Mouse (Mus musculus) heart, embryonic 12.5 days (tissue): ENCODE data around the gene Hist2h4. TPM values are rescaled to one million over a fixed set of nuclear protein-coding genes. Genes with fewer than 3 reads are reported as not detected.
A peak's percentile ranks its signal among the peaks of the same experiment; 100 is the strongest.
"Not testable (repeated sequence)": the region's sequence is repeated elsewhere in the genome, so short reads cannot be mapped to it uniquely, and the experiment has no call there.

Experiments used
- ATAC-seq: fragments of 200-750 bp; cut with Nextera tagmentation; 2 replicates; pipeline ENCODE4 v1.8.0; 2017; ENCODE audit warnings: moderate TSS enrichment, moderate library complexity; ENCODE audit not compliant: insufficient number of reproducible peaks, low FRiP score
- H3K27ac ChIP-seq: fragments of 300-500 bp; sonication (generic); 2 replicates; pipeline ENCODE4 v1.5.1; 2016; ENCODE audit warnings: mild to moderate bottlenecking, moderate library complexity; ENCODE audit not compliant: poor library complexity, severe bottlenecking
- H3K27me3 ChIP-seq: fragments of 300-500 bp; sonication (generic); replicated peaks from 2 replicates; pipeline ENCODE4 v1.6.1; 2016; ENCODE audit warnings: mild to moderate bottlenecking, moderate library complexity
- H3K36me3 ChIP-seq: fragments of 300-500 bp; sonication (generic); 2 replicates; pipeline ENCODE4 v1.6.1; 2016; ENCODE audit warnings: mild to moderate bottlenecking, moderate library complexity
- H3K4me1 ChIP-seq: fragments of 300-500 bp; sonication (generic); replicated peaks from 2 replicates; pipeline ENCODE4 v1.6.1; 2016; ENCODE audit warnings: mild to moderate bottlenecking
- H3K4me2 ChIP-seq: fragments of 300-500 bp; sonication (generic); 2 replicates; pipeline ENCODE4 v1.6.1; 2016; ENCODE audit warnings: mild to moderate bottlenecking, moderate library complexity
- H3K4me3 ChIP-seq: fragments of 300-500 bp; sonication (generic); 2 replicates; pipeline ENCODE4 v1.5.1; 2016; ENCODE audit warnings: mild to moderate bottlenecking
- H3K9ac ChIP-seq: fragments of 300-500 bp; sonication (generic); 2 replicates; pipeline ENCODE4 v1.6.1; 2016; ENCODE audit warnings: mild to moderate bottlenecking, moderate library complexity
- H3K9me3 ChIP-seq: fragments of 300-500 bp; sonication (generic); replicated peaks from 2 replicates; pipeline ENCODE4 v1.6.1; 2016; ENCODE audit warnings: mild to moderate bottlenecking, moderate library complexity
- WGBS: fragments of 180-500 bp; shearing (Covaris S2); methylation state at CpG from one replicate; pipeline ENCODE4 v1.1.7; 2016; 5-methylcytosine and 5-hydroxymethylcytosine counted together
- polyA plus RNA-seq: library from polyadenylated mRNA; unstranded; fragments of >200 nt; fragmentation: Nextera tagmentation; extraction: Ambion mirVana; gene quantifications from 2 replicates; pipeline ENCODE4 v1.2.1, GENCODE M21; 2016

Hist2h4 gene
- polyA plus RNA-seq, 1 experiment from 2014 or later, result 3.7 TPM

DNA sequence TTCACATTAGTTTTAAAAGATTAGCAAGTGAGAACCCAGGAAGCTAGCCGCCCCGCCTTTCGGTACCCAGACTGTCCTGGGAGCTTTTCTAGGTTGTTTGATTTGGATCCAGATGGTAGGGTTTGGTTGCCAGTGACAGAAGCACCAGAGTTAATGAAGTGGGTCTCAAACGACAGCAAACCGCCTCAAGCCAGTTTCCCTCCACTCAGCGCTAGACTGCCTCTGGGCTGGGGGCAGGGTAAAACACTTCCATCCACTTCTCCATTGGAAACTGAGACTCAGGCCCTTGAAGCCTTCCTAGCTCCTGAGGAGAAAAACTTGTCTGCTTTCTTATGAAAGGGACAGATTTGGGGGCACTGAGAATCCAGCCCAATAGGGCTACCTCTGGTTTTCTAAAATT lies 29.5 kb upstream of the Hist2h4 start:
- Histone ChIP-seq H3K9ac (no peak overlapping the region), H3K4me1 (no peaks in the 10 kb centered on the region), H3K9me3 (peaks cover 6% of the 10 kb centered on the region; the same call in 1 of the 2 replicates), H3K27me3 (0 out of 2 replicates have a peak, but pooled peaks cover 7% of the 10 kb centered on the region), H3K4me2 (no peak overlapping the region), H3K27ac (no peak overlapping the region), H3K4me3 (no peak overlapping the region), H3K36me3 (no peaks in the 10 kb centered on the region)
- 55% methylated on average over 6 of the region's 6 CpGs for WGBS
- no peak for ATAC-seq

DNA sequence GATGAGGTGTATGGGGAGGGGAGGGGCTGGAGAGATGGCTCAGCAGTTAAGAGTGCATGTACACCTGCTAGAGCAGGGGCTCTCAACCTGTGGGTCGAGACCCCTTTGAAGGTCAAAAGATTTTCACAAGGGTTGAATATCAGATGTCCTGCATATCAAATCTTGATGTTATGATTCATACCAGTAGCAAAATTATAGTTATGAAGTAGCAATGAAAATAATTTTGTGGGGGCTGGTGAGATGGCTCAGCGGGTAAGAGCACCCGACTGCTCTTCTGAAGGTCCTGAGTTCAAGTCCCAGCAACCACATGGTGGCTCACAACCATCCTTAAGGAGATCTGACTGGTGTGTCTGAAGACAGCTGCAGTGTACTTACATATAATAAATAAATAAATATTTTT lies 27.6 kb upstream of the Hist2h4 start:
- not testable (repeated sequence) for H3K27ac ChIP-seq, H3K4me1 ChIP-seq, H3K9me3 ChIP-seq, ATAC-seq, H3K4me3 ChIP-seq, H3K36me3 ChIP-seq, H3K9ac ChIP-seq, H3K4me2 ChIP-seq
- WGBS, result 90% methylated on average over 3 of the region's 3 CpGs
- H3K27me3 ChIP-seq, result peaks cover 18% of the 10 kb centered on the region

DNA sequence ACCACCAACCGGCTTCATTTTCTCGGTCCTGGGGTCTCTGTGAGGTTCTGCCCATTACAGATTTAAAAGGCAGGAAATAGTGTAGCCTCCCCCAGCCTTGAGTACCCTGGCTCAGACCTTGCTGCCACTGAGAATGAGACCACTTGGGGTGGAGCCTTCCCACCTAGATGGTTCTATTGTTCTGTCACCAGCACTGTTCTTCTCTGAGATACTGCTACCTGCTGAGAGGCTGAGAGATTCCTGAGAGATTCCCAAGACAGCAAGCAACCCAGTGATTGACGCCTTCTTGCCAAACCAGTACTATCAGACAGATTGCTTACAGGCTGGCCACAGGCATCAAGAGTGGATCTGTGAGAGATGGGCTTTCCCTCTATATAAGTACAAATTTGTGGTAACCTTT lies 26.1 kb upstream of the Hist2h4 start:
- Histone ChIP-seq H3K4me2 (no peak overlapping the region), H3K36me3 (no peaks in the 10 kb centered on the region), H3K4me3 (no peak overlapping the region), H3K9me3 (no peaks in the 10 kb centered on the region), H3K27me3 (peaks cover 26% of the 10 kb centered on the region), H3K9ac (no peak overlapping the region), H3K4me1 (peaks cover 1% of the 10 kb centered on the region; the same call in 1 of the 2 replicates), H3K27ac (no peak overlapping the region)
- ATAC-seq, result no peak
- 68% methylated on average over 3 of the region's 3 CpGs for WGBS

DNA sequence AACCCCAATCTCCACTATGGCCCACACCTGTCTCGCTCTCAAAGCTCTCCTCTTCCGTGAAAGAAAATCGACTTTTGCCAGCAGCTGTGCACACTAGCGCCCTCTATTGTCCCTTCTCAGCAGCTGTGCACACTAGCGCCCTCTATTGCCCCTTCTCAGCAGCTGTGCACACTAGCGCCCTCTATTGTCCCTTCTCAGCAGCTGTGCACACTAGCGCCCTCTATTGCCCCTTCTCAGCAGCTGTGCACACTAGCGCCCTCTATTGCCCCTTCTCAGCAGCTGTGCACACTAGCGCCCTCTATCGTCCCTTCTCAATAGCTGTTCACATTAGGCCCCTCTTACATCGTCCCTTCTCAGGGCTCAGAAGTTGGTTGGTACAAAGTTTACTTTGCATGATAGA lies 24.2 kb upstream of the Hist2h4 start:
- H3K4me1 ChIP-seq, ATAC-seq, H3K4me3 ChIP-seq, H3K4me2 ChIP-seq, H3K9me3 ChIP-seq, H3K9ac ChIP-seq, H3K36me3 ChIP-seq, H3K27ac ChIP-seq: not testable (repeated sequence)
- 87% methylated on average over 11 of the region's 11 CpGs for WGBS
- peaks cover 41% of the 10 kb centered on the region for H3K27me3 ChIP-seq

DNA sequence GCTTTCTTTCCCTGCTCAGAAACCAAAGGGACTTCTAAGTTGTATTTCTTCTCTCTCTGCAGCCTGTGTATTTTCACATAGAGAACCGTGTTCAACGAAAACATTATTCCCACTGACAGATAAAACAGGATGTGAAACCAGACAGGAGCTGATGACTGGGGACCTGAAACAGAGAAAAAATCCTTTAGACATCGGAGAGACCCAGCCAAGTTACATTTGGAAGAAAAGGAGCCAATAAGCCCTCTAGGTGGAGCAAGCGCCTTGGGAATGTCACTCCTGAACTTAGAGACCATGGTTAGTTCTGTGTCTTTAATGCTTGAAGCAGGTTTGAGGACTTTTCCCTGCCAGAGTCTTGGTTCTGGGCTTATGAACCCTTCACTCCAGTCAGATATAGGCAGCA lies 21.3 kb upstream of the Hist2h4 start:
- Histone ChIP-seq H3K27me3 (peaks cover 48% of the 10 kb centered on the region), H3K4me1 (peaks cover 8% of the 10 kb centered on the region; the same call in 1 of the 2 replicates), H3K9me3 (no peaks in the 10 kb centered on the region), H3K27ac (no peak overlapping the region), H3K36me3 (no peaks in the 10 kb centered on the region), H3K4me2 (peak overlapping the region; percentile 53), H3K4me3 (0 out of 2 replicates have a peak overlapping the region, but pooled peaks have one; percentile 7), H3K9ac (peak overlapping the region; percentile 58)
- ATAC-seq, result no peak
- 10% methylated on average over 4 of the region's 4 CpGs for WGBS

DNA sequence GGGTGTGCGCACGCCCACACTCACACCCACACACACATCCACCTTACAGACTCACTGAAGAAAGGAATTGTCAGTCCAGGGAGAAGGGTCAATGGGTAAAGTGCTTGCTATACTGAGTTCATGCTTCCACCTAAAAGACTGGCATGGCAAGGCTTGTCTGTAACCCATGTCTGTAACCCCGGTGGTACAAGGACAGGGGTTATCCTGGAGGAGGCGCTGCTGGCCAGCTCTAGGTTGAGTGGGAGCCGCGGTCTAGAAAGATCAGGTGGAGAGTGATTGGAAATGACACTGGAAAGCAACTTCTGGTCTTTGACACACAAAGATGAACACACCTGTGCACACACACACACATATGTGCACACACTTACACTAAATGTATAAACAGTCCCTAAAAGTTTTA lies 17.5 kb upstream of the Hist2h4 start:
- Histone ChIP-seq H3K27ac (no peak overlapping the region), H3K4me2 (no peak overlapping the region), H3K9ac (no peak overlapping the region), H3K36me3 (no peaks in the 10 kb centered on the region), H3K9me3 (no peaks in the 10 kb centered on the region), H3K4me3 (no peak overlapping the region), H3K27me3 (peaks cover 34% of the 10 kb centered on the region), H3K4me1 (peaks cover 16% of the 10 kb centered on the region)
- 58% methylated on average over 6 of the region's 6 CpGs for WGBS
- no peak for ATAC-seq

DNA sequence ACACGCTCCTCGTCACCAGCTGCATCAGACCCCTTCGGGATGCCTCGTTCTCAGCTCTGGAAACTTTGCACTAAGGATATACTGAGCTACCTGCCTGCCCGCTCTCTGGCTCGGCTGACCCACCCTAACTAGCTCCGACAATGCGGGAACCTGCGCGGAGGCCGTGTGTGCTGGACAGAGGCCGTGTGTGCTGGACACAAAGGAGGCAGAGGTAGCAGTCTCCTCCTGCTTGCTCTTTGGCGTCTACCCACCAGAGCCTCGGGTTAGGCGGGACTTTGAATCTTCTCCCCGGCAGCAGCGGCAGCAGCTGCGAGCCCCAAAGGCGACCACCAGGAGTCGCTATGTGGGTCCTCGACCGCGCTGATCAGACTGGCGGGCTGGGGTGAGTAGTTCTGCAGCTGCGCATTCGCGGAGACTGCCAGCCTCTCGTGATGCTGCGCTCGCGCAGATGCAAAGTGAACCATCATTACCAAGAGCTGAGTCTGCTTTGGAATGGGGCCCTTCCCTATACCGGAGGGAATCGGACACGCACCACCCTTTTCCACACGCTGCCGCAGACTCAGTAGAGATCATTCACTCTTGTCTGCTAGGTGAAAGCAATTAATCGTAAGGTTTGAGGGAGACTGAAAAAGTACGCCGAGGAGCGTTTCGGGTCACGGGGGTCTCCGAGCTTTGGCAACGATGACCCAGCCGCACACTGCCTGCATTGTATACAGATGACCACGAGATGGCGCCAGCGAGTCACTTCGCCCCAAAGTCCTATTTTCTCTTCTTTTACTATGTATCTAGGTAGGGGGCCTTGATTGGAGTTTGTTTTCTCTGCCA lies 14.9 kb upstream of the Hist2h4 start:
- Histone ChIP-seq H3K9me3 (no peaks in the 10 kb centered on the region), H3K9ac (peak overlapping the region; percentile 73), H3K27ac (peak overlapping the region; percentile 84), H3K4me2 (peak overlapping the region; percentile 86), H3K36me3 (no peaks in the 10 kb centered on the region), H3K4me3 (peak overlapping the region; percentile 57), H3K27me3 (peaks cover 18% of the 10 kb centered on the region), H3K4me1 (peaks cover 8% of the 10 kb centered on the region)
- under 1% methylated on average over 49 of the region's 49 CpGs for WGBS
- peak; percentile 89 for ATAC-seq

DNA sequence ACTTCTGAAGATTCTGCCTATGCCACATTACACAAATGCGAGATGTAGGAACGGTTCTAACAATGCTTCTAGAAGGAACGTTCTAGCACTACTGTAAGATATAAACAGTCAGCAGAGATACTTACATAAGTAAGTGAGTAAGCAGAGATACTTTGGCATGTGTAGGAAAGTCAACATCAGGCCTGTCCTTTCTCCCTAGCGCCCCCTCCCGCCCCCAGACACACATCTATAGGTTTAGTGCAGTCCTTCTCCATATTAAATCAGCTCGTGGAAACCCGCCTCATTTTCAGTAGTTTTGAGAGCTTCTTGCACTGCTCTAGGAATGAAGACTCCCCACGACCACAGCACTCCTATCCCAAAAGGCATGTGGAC lies 14.3 kb upstream of the Hist2h4 start:
- peak; percentile 15 for ATAC-seq
- Histone ChIP-seq H3K4me1 (peaks cover 8% of the 10 kb centered on the region), H3K36me3 (no peaks in the 10 kb centered on the region), H3K27ac (peak overlapping the region; percentile 66; the same call in 1 of the 2 replicates), H3K9ac (peak overlapping the region; percentile 73), H3K4me2 (peak overlapping the region; percentile 86), H3K27me3 (peaks cover 12% of the 10 kb centered on the region), H3K9me3 (no peaks in the 10 kb centered on the region), H3K4me3 (peak overlapping the region; percentile 57)
- 12% methylated on average over 8 of the region's 8 CpGs for WGBS

DNA sequence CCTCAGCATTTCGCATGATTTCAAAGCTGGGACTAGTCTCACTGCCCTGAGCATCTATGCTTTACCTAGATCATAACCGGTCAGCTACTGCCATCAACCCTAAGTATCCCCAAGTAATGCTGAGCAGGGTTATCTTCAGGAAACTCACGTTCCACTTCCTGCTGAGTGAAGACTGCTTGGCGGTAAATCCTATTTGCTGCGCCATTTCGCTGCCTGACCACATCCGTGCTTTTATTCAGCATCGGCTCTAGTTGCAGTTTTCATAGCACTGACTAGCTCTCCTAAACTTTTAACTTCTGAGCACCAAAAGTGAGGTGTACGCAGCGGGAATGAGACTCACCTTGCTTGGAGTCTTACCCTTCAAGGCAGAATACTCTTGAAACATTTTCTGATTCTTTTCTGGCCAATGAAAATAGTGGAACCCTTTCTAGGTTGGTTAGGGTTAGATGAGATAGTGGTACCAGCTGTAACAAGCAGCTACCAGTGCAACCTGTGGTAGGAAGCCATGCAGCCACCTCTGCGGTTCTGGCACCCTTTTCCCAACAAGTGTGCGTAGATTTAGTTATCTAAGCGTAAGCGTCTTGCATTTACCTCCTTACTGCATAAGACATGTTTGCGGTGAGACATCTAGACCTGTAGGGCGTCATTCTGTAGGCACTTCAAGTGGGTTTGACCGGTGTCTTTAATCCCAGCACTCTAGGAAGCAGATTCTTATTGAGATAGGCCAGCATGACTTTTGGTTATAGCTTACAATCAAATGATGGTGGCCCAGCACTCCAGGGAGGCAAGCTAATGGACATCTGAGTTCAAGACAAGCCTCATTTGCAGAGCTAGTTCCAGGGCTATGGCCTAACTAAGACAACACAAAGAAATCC lies 10.7 kb upstream of the Hist2h4 start:
- Histone ChIP-seq H3K4me3 (no peak overlapping the region), H3K27ac (no peak overlapping the region), H3K4me2 (no peak overlapping the region), H3K36me3 (no peaks in the 10 kb centered on the region), H3K27me3 (no peaks in the 10 kb centered on the region), H3K9ac (no peak overlapping the region), H3K4me1 (peaks cover 8% of the 10 kb centered on the region), H3K9me3 (no peaks in the 10 kb centered on the region)
- no peak for ATAC-seq
- WGBS, result 79% methylated on average over 17 of the region's 17 CpGs

DNA sequence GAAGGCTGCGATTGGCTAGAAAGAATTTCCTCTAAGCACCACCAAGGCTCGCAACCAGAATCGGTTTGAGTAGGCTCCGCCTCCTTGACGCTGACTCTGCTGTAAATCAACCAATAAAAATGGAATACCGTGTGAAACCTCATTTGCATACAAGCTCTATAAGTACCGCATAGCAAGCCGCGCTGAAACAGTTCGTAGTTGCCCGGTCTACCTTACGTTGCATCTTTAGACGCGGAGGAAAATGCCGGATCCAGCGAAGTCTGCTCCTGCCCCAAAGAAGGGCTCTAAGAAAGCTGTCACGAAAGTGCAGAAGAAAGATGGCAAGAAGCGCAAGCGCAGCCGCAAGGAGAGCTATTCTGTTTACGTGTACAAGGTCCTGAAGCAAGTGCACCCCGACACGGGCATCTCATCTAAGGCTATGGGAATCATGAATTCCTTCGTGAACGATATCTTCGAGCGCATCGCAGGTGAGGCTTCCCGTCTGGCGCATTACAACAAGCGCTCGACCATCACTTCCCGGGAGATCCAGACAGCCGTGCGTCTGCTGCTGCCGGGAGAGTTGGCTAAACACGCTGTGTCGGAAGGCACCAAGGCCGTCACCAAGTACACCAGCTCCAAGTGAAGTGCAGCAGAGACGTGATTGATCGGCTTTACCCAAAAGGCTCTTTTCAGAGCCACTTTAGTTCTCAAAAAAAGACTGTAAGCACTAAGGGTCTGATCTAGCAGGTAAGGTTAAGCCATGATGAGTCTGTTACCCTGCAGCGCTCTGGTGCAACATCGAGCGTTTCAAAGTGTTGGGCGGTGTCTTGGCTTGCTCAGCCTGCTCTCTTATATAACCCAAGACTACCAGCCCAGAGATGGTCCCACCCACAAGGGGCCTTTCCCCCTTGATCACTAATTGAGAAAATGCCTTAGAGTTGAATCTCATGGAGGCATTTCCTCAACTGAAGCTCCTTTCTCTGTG lies 6.7 kb upstream of the Hist2h4 start, which contains the start of gene Hist2h2bb:
Gene Hist2h2bb (plus strand): TSS at position 242 of the 964 bp plus-strand sequence.
- peak; percentile 96 for ATAC-seq
- H3K9ac ChIP-seq, result peak within 1 kb of the TSS; percentile 83

More for the DNA sequence above, 6.7 kb upstream of the Hist2h4 start, which contains the start of gene Hist2h2bb:
- Histone ChIP-seq H3K36me3 (no peaks in the 10 kb centered on the region), H3K4me3 (peak within 1 kb of the TSS; percentile 60), H3K4me2 (peak within 1 kb of the TSS; percentile 95), H3K4me1 (peaks cover 5% of the 10 kb centered on the region), H3K9me3 (no peaks in the 10 kb centered on the region), H3K27ac (peak within 1 kb of the TSS; percentile 97), H3K27me3 (no peaks in the 10 kb centered on the region)
- under 1% methylated on average over 45 of the region's 45 CpGs for WGBS
